Mouse (Mus musculus) brain, embryonic 14.5 days (tissue): ENCODE measurements around the gene Dpep3.

Experiments used
- CTCF ChIP-seq: fragments of 200-500 bp; IDR thresholded peaks from 2 replicates; pipeline ENCODE4 v1.5.1; 2012; ENCODE audit warnings: inconsistent platforms, mild to moderate bottlenecking, moderate library complexity, borderline replicate concordance; ENCODE audit not compliant: insufficient read depth, insufficient read length; ENCODE audit errors: extremely low read depth
- POLR2A ChIP-seq: fragments of 200-500 bp; IDR thresholded peaks from 2 replicates; pipeline ENCODE4 v1.6.1; 2012; ENCODE audit warnings: mild to moderate bottlenecking, inconsistent platforms, borderline replicate concordance; ENCODE audit not compliant: poor library complexity, insufficient read depth, insufficient read length, severe bottlenecking; ENCODE audit errors: extremely low read depth

DNA sequence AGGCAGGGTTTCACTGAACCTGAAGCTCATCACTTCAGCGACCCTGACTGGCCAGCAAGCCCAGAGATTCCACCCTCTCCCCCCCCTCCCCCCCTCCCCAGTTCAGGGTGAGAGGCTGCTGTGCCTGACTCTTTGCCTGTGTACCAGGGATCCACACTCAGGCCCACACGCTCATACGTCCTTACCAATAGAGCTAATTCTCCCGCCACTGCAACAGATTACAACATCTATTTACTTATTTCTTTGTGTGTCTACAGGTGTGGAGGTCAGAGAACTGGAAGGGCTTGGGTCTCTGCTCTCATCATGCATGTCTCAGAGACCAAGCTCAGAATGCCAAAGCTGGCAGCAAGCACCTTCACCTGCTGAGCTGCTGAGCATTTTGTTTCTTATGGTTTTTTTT lies 14.0 kb upstream of the Dpep3 start:
- TF ChIP-seq CTCF (no peak), POLR2A (no peak)
